Mouse (Mus musculus) midbrain, embryonic 11.5 days (tissue): ENCODE measurements at regions not wholly inside any gene's neighbourhood (a gene's known extent, or its start where the extent isn't known, plus 50 kb on each side); places are given as distances from the start of the nearest gene placed in this dataset.

ENCODE experiments used
- ATAC-seq: fragments of 200-750 bp; cut with Nextera tagmentation; 2 replicates; pipeline ENCODE4 v1.8.0; 2017; ENCODE audit warnings: moderate TSS enrichment, moderate library complexity; ENCODE audit not compliant: low FRiP score
- DNase-seq: peaks from one replicate; pipeline ENCODE4 v3.0.0; 2015; ENCODE audit warnings: low spot score; ENCODE audit errors: missing footprints
- H3K27ac ChIP-seq: fragments of 300-500 bp; sonication (generic); 2 replicates; pipeline ENCODE4 v1.5.1; 2014; ENCODE audit warnings: low read depth, low read length
- H3K27me3 ChIP-seq: fragments of 300-500 bp; sonication (generic); 2 replicates; pipeline ENCODE4 v1.6.1; 2014; ENCODE audit warnings: mild to moderate bottlenecking, low read length, moderate library complexity, mixed read lengths; ENCODE audit not compliant: control insufficient read depth, insufficient read depth
- H3K36me3 ChIP-seq: fragments of 300-500 bp; sonication (generic); 2 replicates; pipeline ENCODE4 v1.6.1; 2014; ENCODE audit warnings: mild to moderate bottlenecking, low read length, moderate library complexity, mixed read lengths; ENCODE audit not compliant: control insufficient read depth, insufficient read depth
- H3K4me1 ChIP-seq: fragments of 300-500 bp; sonication (generic); 2 replicates; pipeline ENCODE4 v1.6.1; 2014; ENCODE audit warnings: low read length; ENCODE audit not compliant: control insufficient read depth, insufficient read depth
- H3K4me2 ChIP-seq: fragments of 300-500 bp; sonication (generic); 2 replicates; pipeline ENCODE4 v1.6.1; 2014; ENCODE audit warnings: mild to moderate bottlenecking, moderate library complexity
- H3K4me3 ChIP-seq: fragments of 300-500 bp; sonication (generic); 2 replicates; pipeline ENCODE4 v1.5.1; 2014; ENCODE audit warnings: low read depth, low read length
- H3K9ac ChIP-seq: fragments of 300-500 bp; sonication (generic); 2 replicates; pipeline ENCODE4 v1.6.1; 2014; ENCODE audit warnings: low read length
- H3K9me3 ChIP-seq: fragments of 300-500 bp; sonication (generic); 2 replicates; pipeline ENCODE4 v1.6.1; 2016; ENCODE audit warnings: low read length; ENCODE audit not compliant: control insufficient read depth
- WGBS: fragments of 180-500 bp; shearing (Covaris S2); extraction: QIAGEN DNeasy Blood & Tissue Kit; methylation state at CpG from one replicate; pipeline ENCODE4 v1.1.7; 2014; 5-methylcytosine and 5-hydroxymethylcytosine counted together

DNA sequence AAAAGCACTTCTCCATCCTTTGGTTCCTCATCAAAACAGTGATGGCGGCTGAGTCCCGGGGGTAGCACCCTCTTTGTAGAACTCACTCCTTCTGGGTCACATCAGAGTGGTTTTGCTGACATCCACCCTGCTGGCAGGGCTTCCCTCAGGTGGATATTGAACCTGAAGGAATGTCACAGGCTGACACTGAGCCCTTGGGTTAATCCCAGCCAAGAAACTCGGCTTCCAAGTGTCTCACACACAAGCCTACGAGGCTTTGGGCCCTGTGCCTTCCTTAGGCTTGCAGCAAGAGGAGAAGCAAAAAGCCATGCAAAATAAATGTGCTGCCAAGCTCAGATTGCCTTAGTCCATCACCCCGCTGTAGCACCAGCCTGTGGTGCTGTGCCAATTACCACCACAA lies 97.8 kb upstream of the Fut8 start:
- Histone ChIP-seq H3K27ac (no peak overlapping the region), H3K4me2 (no peak overlapping the region), H3K9me3 (no peaks in the 10 kb centered on the region), H3K9ac (no peak overlapping the region), H3K4me3 (no peak overlapping the region), H3K4me1 (no peaks in the 10 kb centered on the region), H3K36me3 (no peaks in the 10 kb centered on the region), H3K27me3 (no peaks in the 10 kb centered on the region)
- ATAC-seq (no peak), DNase-seq (no peak)
- 80% methylated on average over 5 of the region's 5 CpGs for WGBS

GRCm38 (mm10) chr12:77139718-77140117 lies 98.2 kb upstream of the Fut8 start:
- ATAC-seq (no peak), DNase-seq (no peak)
- Histone ChIP-seq H3K36me3 (no peaks in the 10 kb centered on the region), H3K27me3 (no peaks in the 10 kb centered on the region), H3K4me1 (no peaks in the 10 kb centered on the region), H3K4me3 (no peak overlapping the region), H3K4me2 (no peak overlapping the region), H3K9ac (no peak overlapping the region), H3K27ac (no peak overlapping the region), H3K9me3 (no peaks in the 10 kb centered on the region)
- 92% methylated on average over 2 of the region's 2 CpGs for WGBS

- Histone ChIP-seq H3K36me3 (no peaks in the 10 kb centered on the region), H3K4me3 (no peak overlapping the region), H3K4me2 (no peak overlapping the region), H3K9me3 (no peaks in the 10 kb centered on the region), H3K9ac (no peak overlapping the region), H3K27me3 (no peaks in the 10 kb centered on the region), H3K27ac (no peak overlapping the region), H3K4me1 (no peaks in the 10 kb centered on the region)
- DNase-seq (no peak), ATAC-seq (no peak)
- 83% methylated on average over 11 of the region's 11 CpGs for WGBS
These were observed 99.3 kb upstream of the Fut8 start for GRCm38 (mm10) chr12:77138506-77139201.

DNA sequence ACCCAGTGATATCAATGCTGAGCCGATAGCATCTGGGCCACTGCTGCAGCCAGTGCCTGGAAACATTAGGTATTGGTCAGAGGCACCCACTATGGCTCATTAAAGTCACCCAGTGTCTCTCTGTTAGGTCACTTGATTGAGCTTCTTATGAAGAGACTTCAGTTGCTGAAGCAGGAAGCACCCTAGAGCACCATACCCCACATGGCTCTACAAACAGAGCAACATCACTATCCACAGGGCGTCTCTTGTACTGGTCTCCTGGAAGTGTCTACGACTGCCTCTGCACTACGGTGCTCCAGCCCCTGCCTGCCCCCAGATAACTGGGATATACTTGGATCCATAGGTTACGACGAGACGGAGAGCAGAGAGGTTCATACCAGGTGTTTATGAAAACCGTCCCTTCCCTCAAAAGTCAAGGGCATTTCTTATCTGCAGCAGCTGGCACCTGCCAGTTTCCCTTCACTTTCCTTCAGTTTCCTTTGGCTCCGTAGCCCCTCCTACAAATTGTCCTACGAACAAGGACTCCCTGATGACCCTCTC lies 100.6 kb upstream of the Fut8 start:
- H3K4me2 ChIP-seq, result no peak overlapping the region
- ATAC-seq, result no peak

DNA sequence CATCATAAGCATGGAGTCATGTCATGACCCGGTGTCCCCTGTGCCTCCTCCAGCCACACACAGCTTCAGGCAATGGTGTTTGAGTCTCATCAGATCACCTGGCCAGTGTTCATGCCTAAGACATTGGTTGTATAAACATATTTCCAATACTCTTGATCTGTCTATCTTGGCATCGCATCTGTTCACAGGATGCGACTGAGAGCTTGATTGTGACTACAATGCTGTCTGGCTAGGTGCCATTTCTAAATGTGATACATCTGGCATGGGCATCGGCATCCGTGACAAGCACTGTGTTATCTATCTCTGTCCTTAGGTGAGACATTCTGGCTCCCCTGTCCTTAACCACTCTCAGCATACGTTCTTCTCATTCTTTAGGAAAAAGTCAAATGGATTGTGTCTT lies 102.3 kb upstream of the Fut8 start:
- Histone ChIP-seq H3K4me2 (no peak overlapping the region), H3K36me3 (no peaks in the 10 kb centered on the region), H3K4me3 (no peak overlapping the region), H3K9ac (no peak overlapping the region), H3K4me1 (no peaks in the 10 kb centered on the region), H3K27me3 (no peaks in the 10 kb centered on the region), H3K27ac (no peak overlapping the region), H3K9me3 (no peaks in the 10 kb centered on the region)
- DNase-seq, result no peak
- no peak for ATAC-seq
- 95% methylated on average over 6 of the region's 6 CpGs for WGBS

More for the DNA sequence above, 100.6 kb upstream of the Fut8 start:
- no peak overlapping the region for H3K4me3 ChIP-seq
- no peak overlapping the region for H3K27ac ChIP-seq
- no peaks in the 10 kb centered on the region for H3K4me1 ChIP-seq
- DNase-seq, result no peak
- H3K27me3 ChIP-seq, result no peaks in the 10 kb centered on the region
- H3K9me3 ChIP-seq, result no peaks in the 10 kb centered on the region
- 84% methylated on average over 10 of the region's 10 CpGs for WGBS
- H3K36me3 ChIP-seq, result no peaks in the 10 kb centered on the region
- no peak overlapping the region for H3K9ac ChIP-seq

GRCm38 (mm10) chr12:77135067-77135466 lies 102.9 kb upstream of the Fut8 start:
- DNase-seq (no peak), ATAC-seq (no peak)
- no peaks in the 10 kb centered on the region for H3K27me3 ChIP-seq
- no peaks in the 10 kb centered on the region for H3K36me3 ChIP-seq
- no peak overlapping the region for H3K4me3 ChIP-seq
- no peaks in the 10 kb centered on the region for H3K9me3 ChIP-seq
- 85% methylated on average over 3 of the region's 3 CpGs for WGBS
- no peaks in the 10 kb centered on the region for H3K4me1 ChIP-seq
- no peak overlapping the region for H3K9ac ChIP-seq
- H3K4me2 ChIP-seq, result no peak overlapping the region
- no peak overlapping the region for H3K27ac ChIP-seq

DNA sequence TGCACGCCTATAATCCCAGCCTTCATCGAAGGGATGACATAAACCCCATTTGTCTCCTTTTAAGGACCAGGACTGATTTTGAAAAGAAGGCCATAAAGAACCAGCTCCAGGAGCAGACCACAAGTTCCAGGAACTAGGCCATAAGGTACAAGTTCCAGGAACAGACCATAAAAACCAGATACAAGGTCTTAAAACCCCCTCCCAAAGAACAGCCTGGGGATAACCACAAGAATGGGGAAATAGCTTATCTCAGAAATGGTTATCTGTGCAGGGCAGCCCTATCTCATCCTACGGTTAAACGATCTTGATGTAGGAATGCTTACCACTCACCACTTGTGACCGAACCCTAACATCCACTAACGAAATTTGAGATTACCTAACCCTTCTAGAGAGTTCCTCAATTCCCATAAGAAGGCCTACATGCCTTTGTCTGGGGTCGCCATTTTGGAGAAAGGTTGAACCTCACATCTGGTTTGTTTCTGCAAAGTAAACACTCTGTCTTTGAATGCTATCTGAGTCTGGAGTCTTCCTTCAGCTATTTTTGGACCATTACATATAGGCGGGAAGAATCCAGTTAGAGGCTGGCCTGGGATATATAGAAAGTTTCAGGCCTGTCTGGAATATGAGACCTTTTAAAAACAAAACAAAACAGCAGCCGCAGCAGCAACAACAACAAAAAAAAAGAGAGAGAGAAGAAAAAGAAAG lies 103.5 kb upstream of the Fut8 start:
- Histone ChIP-seq H3K27ac (no peak overlapping the region), H3K4me3 (no peak overlapping the region), H3K4me1 (no peaks in the 10 kb centered on the region), H3K27me3 (no peaks in the 10 kb centered on the region), H3K4me2 (no peak overlapping the region), H3K9me3 (no peaks in the 10 kb centered on the region), H3K36me3 (no peaks in the 10 kb centered on the region), H3K9ac (no peak overlapping the region)
- WGBS, result 82% methylated on average over 9 of the region's 9 CpGs
- ATAC-seq (no peak), DNase-seq (no peak)

DNA sequence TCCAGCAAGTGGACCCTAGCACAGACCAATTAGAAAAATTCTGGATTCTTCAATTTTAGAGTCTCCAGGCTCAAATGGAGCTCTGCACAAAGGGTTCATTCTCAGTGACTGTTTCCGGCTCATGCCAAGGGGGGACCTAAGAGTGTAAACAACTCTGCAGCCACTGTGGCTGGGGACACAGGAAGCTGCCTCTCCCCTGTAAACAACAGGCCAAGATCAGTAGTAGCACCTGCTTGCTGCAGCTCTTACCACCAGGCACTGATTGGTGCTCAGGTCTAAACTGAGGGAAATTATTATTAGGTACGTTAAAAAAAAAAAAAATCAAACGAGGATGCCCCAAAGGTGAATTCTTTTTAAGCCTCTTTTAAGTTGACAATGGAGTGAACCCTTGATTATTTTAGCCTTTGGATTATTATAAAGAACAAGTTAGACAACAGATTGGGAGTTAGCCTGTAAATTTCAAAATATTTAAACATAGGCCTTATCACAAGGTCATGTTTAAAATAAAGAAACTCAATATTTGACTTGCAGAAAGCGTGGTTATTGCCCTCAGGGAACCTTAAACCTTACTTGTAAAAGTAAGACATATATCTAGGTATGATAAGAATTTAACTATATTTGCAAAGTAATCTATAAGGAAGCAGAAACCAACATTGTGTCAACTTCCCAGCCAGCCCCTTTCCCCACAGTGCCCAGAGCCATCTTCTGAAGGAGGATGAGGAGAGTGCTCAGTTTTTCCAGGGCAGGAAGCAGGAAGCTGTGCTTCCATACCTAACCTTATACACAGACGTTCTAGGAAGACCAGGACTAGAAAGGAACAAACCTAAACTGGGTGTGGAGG lies 104.2 kb upstream of the Fut8 start:
- WGBS, result 86% methylated on average over 5 of the region's 5 CpGs
- ATAC-seq (no peak), DNase-seq (no peak)
- no peak overlapping the region for H3K9ac ChIP-seq
- H3K4me3 ChIP-seq, result no peak overlapping the region
- no peak overlapping the region for H3K4me2 ChIP-seq
- H3K27ac ChIP-seq, result no peak overlapping the region
- no peaks in the 10 kb centered on the region for H3K4me1 ChIP-seq
- no peaks in the 10 kb centered on the region for H3K36me3 ChIP-seq
- no peaks in the 10 kb centered on the region for H3K27me3 ChIP-seq
- no peaks in the 10 kb centered on the region for H3K9me3 ChIP-seq

DNA sequence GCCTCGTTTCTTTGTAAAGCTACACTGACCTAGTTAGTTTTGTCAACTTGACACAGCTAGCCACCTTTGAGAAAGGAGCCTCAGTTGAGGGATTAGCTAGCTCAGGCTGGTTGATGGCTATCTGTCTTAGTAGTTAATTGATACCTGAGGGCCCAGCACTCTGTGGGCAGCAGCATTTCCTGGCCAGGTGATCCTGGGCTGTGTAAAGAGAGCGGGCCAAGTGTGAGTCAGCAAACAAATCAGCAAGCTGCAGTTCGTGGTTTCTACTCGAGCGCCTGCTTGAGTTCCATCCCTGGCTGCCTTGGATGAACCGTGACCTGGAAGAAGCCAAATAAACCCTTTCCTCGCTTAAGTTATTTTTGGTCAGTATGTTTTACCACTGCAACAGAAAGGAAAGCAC lies 106.6 kb upstream of the Fut8 start:
- H3K4me2 ChIP-seq, result no peak overlapping the region
- H3K9me3 ChIP-seq, result no peaks in the 10 kb centered on the region
- no peaks in the 10 kb centered on the region for H3K27me3 ChIP-seq
- DNase-seq (no peak), ATAC-seq (no peak)
- no peaks in the 10 kb centered on the region for H3K4me1 ChIP-seq
- WGBS, result 62% methylated on average over 7 of the region's 7 CpGs
- no peaks in the 10 kb centered on the region for H3K36me3 ChIP-seq
- no peak overlapping the region for H3K9ac ChIP-seq
- H3K27ac ChIP-seq, result no peak overlapping the region
- no peak overlapping the region for H3K4me3 ChIP-seq
